23 mouse cellular contexts compared by ENCODE assay signal in genomic region chr3:121789790-121790189, GRCm38 (mm10). TPM values are rescaled to one million over a fixed set of nuclear protein-coding genes. Genes with fewer than 3 reads are reported as not detected.
DNase-seq lines count a peak whose midpoint lies in the region; ATAC-seq and TF ChIP-seq lines count a peak whose summit lies in the region.
"Had no signal": no experiment of that assay in that cellular context is flagged by ENCODE, and none has a peak within 500 bp of the region (broad histone marks: within the 10 kb centered on the region; RNA-seq: fewer than 3 reads in every experiment).

No protein-coding gene starts in this region.

- ATAC-seq in lung, embryonic 16.5 days (ENCODE audit: low read depth), result peak; percentile 82; the same call in 1 of the 2 replicates
- ATAC-seq in neural tube, embryonic 13.5 days (ENCODE audit: low read depth), result no peak
- no peak for ATAC-seq in neural tube, embryonic 15.5 days (ENCODE audit: low FRiP score)
- ATAC-seq in hindbrain, embryonic 16.5 days, result no peak
- ATAC-seq: CD4-positive, CD25-positive, alpha-beta regulatory T cell, adult 4 months had no signal

- no peak overlapping the region for H3K4me2 ChIP-seq in lung, embryonic 16.5 days (ENCODE audit: low read depth, low read length)
- H3K4me2 ChIP-seq in neural tube, embryonic 13.5 days, result no peak overlapping the region
- no peak overlapping the region for H3K4me2 ChIP-seq in neural tube, embryonic 15.5 days
- no peak overlapping the region for H3K4me2 ChIP-seq in hindbrain, embryonic 16.5 days (ENCODE audit: low read length)
- H3K4me2 ChIP-seq: heart, embryonic 12.5 days; limb, embryonic 13.5 days; liver, embryonic 11.5 days had no signal

- H3K9me3 ChIP-seq in lung, embryonic 16.5 days (ENCODE audit: control insufficient read depth, low read length), result no peaks in the 10 kb centered on the region
- H3K9me3 ChIP-seq in neural tube, embryonic 13.5 days, result no peaks in the 10 kb centered on the region
- H3K9me3 ChIP-seq in neural tube, embryonic 15.5 days (replicated peaks), result no peaks in the 10 kb centered on the region
- no peaks in the 10 kb centered on the region for H3K9me3 ChIP-seq in hindbrain, embryonic 16.5 days (ENCODE audit: control insufficient read depth, low read length)
- H3K9me3 ChIP-seq: heart, embryonic 12.5 days; limb, embryonic 13.5 days had no signal

- H3K36me3 ChIP-seq in lung, embryonic 16.5 days (ENCODE audit: control insufficient read depth, insufficient read depth, low read length), result 0 out of 2 replicates have a peak, but pooled peaks cover 5% of the 10 kb centered on the region
- H3K36me3 ChIP-seq in neural tube, embryonic 13.5 days, result peaks cover 3% of the 10 kb centered on the region; the same call in 1 of the 2 replicates
- H3K36me3 ChIP-seq in neural tube, embryonic 15.5 days, result no peaks in the 10 kb centered on the region
- H3K36me3 ChIP-seq in hindbrain, embryonic 16.5 days (ENCODE audit: control insufficient read depth, insufficient read depth, low read length), result no peaks in the 10 kb centered on the region

- no peak overlapping the region for H3K9ac ChIP-seq in lung, embryonic 16.5 days (ENCODE audit: low read length)
- no peak overlapping the region for H3K9ac ChIP-seq in neural tube, embryonic 13.5 days
- no peak overlapping the region for H3K9ac ChIP-seq in neural tube, embryonic 15.5 days (replicated peaks)
- H3K9ac ChIP-seq in hindbrain, embryonic 16.5 days (ENCODE audit: low read depth, low read length), result no peak overlapping the region
- H3K9ac ChIP-seq: heart, embryonic 12.5 days; limb, embryonic 13.5 days had no signal

- DNase-seq in gastrocnemius, adult 2 months, result no peak
- no peak for DNase-seq in gastrocnemius, postnatal 25 days
- DNase-seq in lung, postnatal 36 days, result no peak
- no peak for DNase-seq in testis, postnatal 14 days (ENCODE audit: low spot score)
- DNase-seq: adrenal gland, postnatal 25 days; cerebellum, adult 18-20 months; cerebellum, postnatal 14 days; heart, adult 2 months; heart, postnatal 4 days; kidney, adult 2 months; kidney, postnatal 4 days; thymus, postnatal 4 days had no signal

- intact Hi-C loops in gastrocnemius, adult 2 months (cut with DNase I), result no loop called here

- H3K27ac ChIP-seq in gastrocnemius, adult 2 months, result peak overlapping the region; percentile 41; the same call in 1 of the 2 replicates
- no peak overlapping the region for H3K27ac ChIP-seq in lung, embryonic 16.5 days (ENCODE audit: low read length)
- H3K27ac ChIP-seq in neural tube, embryonic 13.5 days (replicated peaks), result peak overlapping the region; percentile 28; the same call in 1 of the 2 replicates
- no peak overlapping the region; the same call in 1 of the 2 replicates for H3K27ac ChIP-seq in neural tube, embryonic 15.5 days (replicated peaks)
- H3K27ac ChIP-seq in hindbrain, embryonic 16.5 days (ENCODE audit: low read depth, low read length), result peak overlapping the region; percentile 12; the same call in 1 of the 2 replicates
- H3K27ac ChIP-seq: heart, adult 2 months; limb, embryonic 13.5 days; macrophage had no signal

- H3K4me3 ChIP-seq in gastrocnemius, adult 2 months, result no peak overlapping the region
- H3K4me3 ChIP-seq in lung, embryonic 16.5 days (ENCODE audit: low read length), result no peak overlapping the region
- no peak overlapping the region for H3K4me3 ChIP-seq in neural tube, embryonic 13.5 days
- no peak overlapping the region for H3K4me3 ChIP-seq in neural tube, embryonic 15.5 days (replicated peaks)
- H3K4me3 ChIP-seq in hindbrain, embryonic 16.5 days (ENCODE audit: low read length), result no peak overlapping the region
- H3K4me3 ChIP-seq: erythroblast, embryonic 14.5 days; heart, adult 2 months; heart, embryonic 12.5 days; limb, embryonic 13.5 days; myocyte had no signal

- TF ChIP-seq CTCF in gastrocnemius, adult 2 months (IDR thresholded peaks at IDR 0.05), result no peak

- no peaks in the 10 kb centered on the region for H3K4me1 ChIP-seq in lung, embryonic 16.5 days (replicated peaks; ENCODE audit: control insufficient read depth, insufficient read depth, low read length)
- H3K4me1 ChIP-seq in neural tube, embryonic 13.5 days (replicated peaks), result no peaks in the 10 kb centered on the region; the same call in 1 of the 2 replicates
- H3K4me1 ChIP-seq in neural tube, embryonic 15.5 days, result no peaks in the 10 kb centered on the region
- no peaks in the 10 kb centered on the region for H3K4me1 ChIP-seq in hindbrain, embryonic 16.5 days (ENCODE audit: control insufficient read depth, insufficient read depth, low read depth, low read length)
- H3K4me1 ChIP-seq: limb, embryonic 13.5 days had no signal

- no peaks in the 10 kb centered on the region for H3K27me3 ChIP-seq in lung, embryonic 16.5 days (ENCODE audit: control insufficient read depth, insufficient read depth, low read depth, low read length)
- H3K27me3 ChIP-seq in neural tube, embryonic 13.5 days, result no peaks in the 10 kb centered on the region
- H3K27me3 ChIP-seq in neural tube, embryonic 15.5 days (replicated peaks), result no peaks in the 10 kb centered on the region
- H3K27me3 ChIP-seq in hindbrain, embryonic 16.5 days (replicated peaks; ENCODE audit: control insufficient read depth, insufficient read depth, low read length), result no peaks in the 10 kb centered on the region
- H3K27me3 ChIP-seq: heart, embryonic 12.5 days; limb, embryonic 13.5 days had no signal

- 29% methylated on average over 5 of the region's 5 CpGs for WGBS in lung, embryonic 16.5 days
- 73% methylated on average over 5 of the region's 5 CpGs for WGBS in neural tube, embryonic 13.5 days
- whole genome bisulfite sequencing in neural tube, embryonic 15.5 days, result 67% methylated on average over 5 of the region's 5 CpGs
- WGBS in hindbrain, embryonic 16.5 days, result 58% methylated on average over 5 of the region's 5 CpGs

RNA-seq across cellular contexts. Expression of gene Abcd3, which starts 25.3 kb away (rescaled TPM):
- total RNA-seq in gastrocnemius, adult 2 months (2021), result 10 to 100 TPM; 36.9 to 52.0 TPM
- total RNA-seq in gastrocnemius, postnatal 25 days (2021), result 10 to 100 TPM; 40.1 to 42.3 TPM
- 84.8 and 87.2 TPM in 2 replicates for polyA plus RNA-seq in lung, embryonic 16.5 days (2015; fragmentation: Nextera tagmentation; extraction: Ambion mirVana)
- polyA plus RNA-seq in neural tube, embryonic 13.5 days (2015; fragmentation: Nextera tagmentation; extraction: Ambion mirVana), result 63.2 and 75.3 TPM in 2 replicates
- polyA plus RNA-seq in neural tube, embryonic 15.5 days (2015; fragmentation: Nextera tagmentation; extraction: Ambion mirVana), result 71.2 and 74.4 TPM in 2 replicates
- 84.4 and 85.7 TPM in 2 replicates for polyA plus RNA-seq in hindbrain, embryonic 16.5 days (2015; fragmentation: Nextera tagmentation; extraction: Ambion mirVana)

Comparison
In these comparisons a context has a peak if more than half of its experiments do, and no peak if none do; other contexts are left out.
1. H3K27ac ChIP-seq: peak in gastrocnemius, adult 2 months (single experiment), neural tube, embryonic 13.5 days (single experiment) and hindbrain, embryonic 16.5 days (single experiment); none in lung, embryonic 16.5 days (single experiment) and neural tube, embryonic 15.5 days (single experiment).